Mouse (Mus musculus) intestine, embryonic 16.5 days (tissue): Measurements from ENCODE around the gene Upk1b. TPM values are rescaled to one million over a fixed set of nuclear protein-coding genes. Genes with fewer than 3 reads are reported as not detected.

ENCODE experiments used
- ATAC-seq: fragments of 200-750 bp; cut with Nextera tagmentation; 2 replicates; pipeline ENCODE4 v1.8.0; 2017; ENCODE audit warnings: moderate TSS enrichment, moderate library complexity
- H3K27ac ChIP-seq: fragments of 300-500 bp; sonication (generic); 2 replicates; pipeline ENCODE4 v1.5.1; 2014; ENCODE audit warnings: mild to moderate bottlenecking, low read length
- H3K27me3 ChIP-seq: fragments of 300-500 bp; sonication (generic); replicated peaks from 2 replicates; pipeline ENCODE4 v1.6.1; 2014; ENCODE audit warnings: low read length, control low read depth, mixed read lengths; ENCODE audit not compliant: control insufficient read depth, insufficient read depth
- H3K36me3 ChIP-seq: fragments of 300-500 bp; sonication (generic); 2 replicates; pipeline ENCODE4 v1.6.1; 2014; ENCODE audit warnings: low read length, control low read depth; ENCODE audit not compliant: control insufficient read depth, insufficient read depth
- H3K4me1 ChIP-seq: fragments of 300-500 bp; sonication (generic); 2 replicates; pipeline ENCODE4 v1.6.1; 2014; ENCODE audit warnings: low read length, control low read depth, mixed read lengths; ENCODE audit not compliant: control insufficient read depth, insufficient read depth
- H3K4me2 ChIP-seq: fragments of 300-500 bp; sonication (generic); 2 replicates; pipeline ENCODE4 v1.6.1; 2014; ENCODE audit warnings: low read depth, low read length, control low read depth
- H3K4me3 ChIP-seq: fragments of 300-500 bp; sonication (generic); 2 replicates; pipeline ENCODE4 v1.5.1; 2014; ENCODE audit warnings: mild to moderate bottlenecking, low read length
- H3K9ac ChIP-seq: fragments of 300-500 bp; sonication (generic); 2 replicates; pipeline ENCODE4 v1.6.1; 2014; ENCODE audit warnings: low read depth, low read length
- H3K9me3 ChIP-seq: fragments of 300-500 bp; sonication (generic); 2 replicates; pipeline ENCODE4 v1.6.1; 2016; ENCODE audit warnings: low read length, control low read depth; ENCODE audit not compliant: control insufficient read depth
- WGBS: fragments of 180-500 bp; shearing (Covaris S2); extraction: QIAGEN DNeasy Blood & Tissue Kit; methylation state at CpG from one replicate; pipeline ENCODE4 v1.1.7; 2014; 5-methylcytosine and 5-hydroxymethylcytosine counted together
- polyA plus RNA-seq: library from polyadenylated mRNA; unstranded; fragments of >200 nt; fragmentation: Nextera tagmentation; extraction: Ambion mirVana; gene quantifications from 2 replicates; pipeline ENCODE4 v1.2.1, GENCODE M21; 2015

Upk1b gene
- polyA plus RNA-seq, 1 experiment from 2014 or later = 13.6 TPM

GRCm38 (mm10) chr16:38756572-38756971, 43.6 kb downstream of the Upk1b start:
- H3K27me3 ChIP-seq = no peaks in the 10 kb centered on the region
- H3K4me3 ChIP-seq = no peak overlapping the region
- H3K4me2 ChIP-seq = no peak overlapping the region
- ATAC-seq = 0 out of 2 replicates have a peak, but pooled peaks have one; percentile 34
- H3K9me3 ChIP-seq = no peaks in the 10 kb centered on the region
- no peak overlapping the region; the same call in 1 of the 2 replicates for H3K27ac ChIP-seq
- WGBS = 59% methylated on average over 4 of the region's 4 CpGs
- no peak overlapping the region for H3K9ac ChIP-seq
- H3K4me1 ChIP-seq = peaks cover 2% of the 10 kb centered on the region; the same call in 1 of the 2 replicates
- 0 out of 2 replicates have a peak, but pooled peaks cover 2% of the 10 kb centered on the region for H3K36me3 ChIP-seq

DNA sequence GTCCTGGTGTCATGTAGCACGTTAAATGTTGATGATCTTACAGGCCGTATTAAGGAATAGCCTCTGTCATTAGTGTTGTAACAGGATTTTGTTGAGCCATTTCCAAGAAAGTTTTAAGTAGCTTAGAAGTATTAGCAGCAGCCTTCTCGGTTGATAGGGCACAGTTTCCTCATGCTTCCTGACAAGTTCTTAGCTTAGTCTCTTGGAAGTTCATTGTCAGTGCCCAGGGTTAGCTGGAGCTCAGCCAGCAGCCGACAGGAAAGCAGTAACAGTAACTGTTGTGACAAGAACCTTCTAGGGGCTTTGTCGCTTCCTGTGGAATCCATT, 44.0 kb downstream of the Upk1b start:
- H3K27me3 ChIP-seq = no peaks in the 10 kb centered on the region
- H3K27ac ChIP-seq = peak overlapping the region; percentile 36; the same call in 1 of the 2 replicates
- H3K9ac ChIP-seq = no peak overlapping the region
- ATAC-seq = no peak
- 41% methylated on average over 5 of the region's 5 CpGs for WGBS
- peaks cover 2% of the 10 kb centered on the region; the same call in 1 of the 2 replicates for H3K4me1 ChIP-seq
- 0 out of 2 replicates have a peak, but pooled peaks cover 2% of the 10 kb centered on the region for H3K36me3 ChIP-seq
- no peak overlapping the region for H3K4me2 ChIP-seq
- no peak overlapping the region for H3K4me3 ChIP-seq
- no peaks in the 10 kb centered on the region for H3K9me3 ChIP-seq

GRCm38 (mm10) chr16:38755452-38756176, 44.5 kb downstream of the Upk1b start:
- Histone ChIP-seq H3K36me3 (0 out of 2 replicates have a peak, but pooled peaks cover 2% of the 10 kb centered on the region), H3K27ac (peak overlapping the region; percentile 36; the same call in 1 of the 2 replicates), H3K9ac (no peak overlapping the region), H3K4me2 (no peak overlapping the region), H3K4me1 (peaks cover 2% of the 10 kb centered on the region; the same call in 1 of the 2 replicates), H3K27me3 (no peaks in the 10 kb centered on the region), H3K9me3 (no peaks in the 10 kb centered on the region), H3K4me3 (no peak overlapping the region)
- no peak for ATAC-seq
- WGBS = 53% methylated on average over 7 of the region's 7 CpGs

DNA sequence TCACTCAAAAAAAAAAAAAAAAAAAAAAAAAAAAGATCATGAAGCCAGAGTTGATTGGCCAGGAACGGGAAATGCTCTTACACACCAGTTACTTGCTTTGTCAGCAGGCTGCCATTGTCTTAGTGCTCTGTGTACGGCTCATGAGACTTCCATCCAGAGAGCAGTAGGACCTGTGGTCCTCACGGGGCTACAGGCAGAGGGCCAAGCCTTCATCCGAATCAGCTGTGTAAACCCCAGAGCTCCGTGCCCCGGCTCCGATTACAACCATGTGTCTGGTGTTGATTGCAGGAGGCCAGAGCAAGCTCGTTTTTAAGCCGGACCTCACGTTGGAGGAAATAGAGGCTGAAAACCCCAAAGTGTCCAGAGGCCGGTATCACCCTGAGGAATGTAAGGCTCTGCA, 46.5 kb downstream of the Upk1b start:
- no peaks in the 10 kb centered on the region for H3K9me3 ChIP-seq
- H3K4me3 ChIP-seq = no peak overlapping the region
- H3K36me3 ChIP-seq = 0 out of 2 replicates have a peak, but pooled peaks cover 2% of the 10 kb centered on the region
- no peak overlapping the region for H3K9ac ChIP-seq
- no peak overlapping the region for H3K4me2 ChIP-seq
- 64% methylated on average over 11 of the region's 11 CpGs for WGBS
- H3K4me1 ChIP-seq = peaks cover 2% of the 10 kb centered on the region; the same call in 1 of the 2 replicates
- H3K27ac ChIP-seq = no peak overlapping the region
- no peaks in the 10 kb centered on the region for H3K27me3 ChIP-seq
- no peak for ATAC-seq

DNA sequence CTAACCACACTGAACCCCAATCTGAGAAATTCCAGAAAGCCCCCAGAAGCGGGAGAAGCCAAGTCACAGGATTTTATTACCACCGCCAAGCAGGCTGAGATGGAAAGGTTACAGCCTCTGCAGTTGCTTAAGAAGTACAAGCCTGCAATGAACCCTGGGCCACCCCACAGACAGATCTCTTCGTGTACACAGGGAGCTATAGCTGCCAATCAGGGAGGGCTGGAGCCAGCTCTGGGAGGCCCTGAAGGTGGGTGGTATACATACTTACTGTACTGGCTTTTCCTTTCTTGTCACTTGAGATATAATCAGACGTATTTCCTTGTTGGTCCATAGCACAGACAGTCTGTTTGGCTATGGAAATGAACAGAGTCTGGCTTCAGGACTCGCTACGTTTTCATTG, 49.3 kb downstream of the Upk1b start:
- H3K4me2 ChIP-seq = no peak overlapping the region
- peak; percentile 74 for ATAC-seq
- WGBS = 48% methylated on average over 6 of the region's 6 CpGs
- H3K27me3 ChIP-seq = no peaks in the 10 kb centered on the region
- 0 out of 2 replicates have a peak, but pooled peaks cover 2% of the 10 kb centered on the region for H3K4me1 ChIP-seq
- H3K4me3 ChIP-seq = no peak overlapping the region
- H3K9ac ChIP-seq = no peak overlapping the region
- H3K9me3 ChIP-seq = no peaks in the 10 kb centered on the region
- H3K36me3 ChIP-seq = no peaks in the 10 kb centered on the region
- no peak overlapping the region for H3K27ac ChIP-seq

- no peaks in the 10 kb centered on the region for H3K36me3 ChIP-seq
- peaks cover 11% of the 10 kb centered on the region; the same call in 1 of the 2 replicates for H3K4me1 ChIP-seq
- no peak overlapping the region for H3K9ac ChIP-seq
- no peak overlapping the region for H3K4me2 ChIP-seq
- H3K9me3 ChIP-seq = no peaks in the 10 kb centered on the region
- no peaks in the 10 kb centered on the region for H3K27me3 ChIP-seq
- 92% methylated on average over 10 of the region's 10 CpGs for WGBS
- H3K27ac ChIP-seq = no peak overlapping the region
- no peak overlapping the region for H3K4me3 ChIP-seq
- no peak for ATAC-seq
These were observed 56.0 kb downstream of the Upk1b start for GRCm38 (mm10) chr16:38743941-38744673.

DNA sequence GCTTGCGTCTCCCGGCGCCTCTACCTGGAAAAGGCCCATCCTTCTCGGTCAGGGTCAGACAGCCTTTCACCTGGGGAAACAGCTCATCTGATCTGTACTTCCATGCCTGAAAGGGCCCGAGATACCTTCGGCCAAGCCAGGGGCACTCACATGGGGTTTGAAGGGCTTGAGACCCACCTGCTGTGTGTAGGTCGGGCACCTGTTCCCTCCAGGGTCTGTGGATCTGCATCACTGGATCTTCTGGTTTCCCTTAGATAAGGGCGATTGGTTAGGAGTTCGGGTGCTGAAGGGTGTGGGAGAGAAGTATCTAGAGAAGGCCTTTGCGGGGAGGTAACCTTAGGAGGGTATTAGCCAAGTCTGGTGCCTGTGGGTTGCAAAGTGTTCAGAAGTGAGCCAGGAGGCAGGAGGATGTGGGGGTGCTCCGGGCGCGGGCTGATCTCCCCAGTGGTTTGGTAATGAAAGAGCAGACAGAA, 57.4 kb downstream of the Upk1b start:
- H3K4me2 ChIP-seq = peak overlapping the region; percentile 94
- H3K36me3 ChIP-seq = no peaks in the 10 kb centered on the region
- H3K27ac ChIP-seq = peak overlapping the region; percentile 84
- peak overlapping the region; percentile 80 for H3K4me3 ChIP-seq
- ATAC-seq = no peak; the same call in none of the 2 replicates
- no peaks in the 10 kb centered on the region for H3K27me3 ChIP-seq
- under 1% methylated on average over 13 of the region's 13 CpGs for WGBS
- peaks cover 11% of the 10 kb centered on the region; the same call in 1 of the 2 replicates for H3K4me1 ChIP-seq
- H3K9me3 ChIP-seq = no peaks in the 10 kb centered on the region
- H3K9ac ChIP-seq = peak overlapping the region; percentile 86

DNA sequence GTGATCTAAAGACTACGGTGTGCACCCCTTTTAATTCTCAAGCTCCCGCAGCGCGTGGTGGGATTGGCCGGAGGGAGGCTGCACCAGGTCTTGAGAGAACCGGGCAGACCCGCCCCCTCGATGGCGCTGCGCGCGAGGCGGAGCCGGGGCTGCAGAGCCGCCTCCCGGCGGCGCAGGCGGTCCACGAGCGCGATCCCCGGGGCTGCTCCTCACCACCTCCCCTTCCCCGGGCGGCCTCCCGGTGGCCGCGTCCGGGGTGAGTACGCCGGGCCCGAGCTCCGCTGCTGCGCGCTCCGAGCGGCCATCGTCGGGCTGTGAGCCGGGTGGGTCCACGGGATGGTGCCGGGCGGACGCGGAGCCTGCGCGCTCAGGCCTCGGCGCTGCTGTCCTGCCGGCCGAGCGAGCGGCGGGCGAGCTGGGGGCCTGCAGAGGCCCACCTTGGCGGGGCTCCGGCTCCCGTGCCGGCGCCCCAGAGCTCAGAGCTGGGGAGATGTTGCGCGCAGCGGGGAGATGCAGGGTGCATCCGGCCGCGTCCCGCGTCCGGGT, 57.9 kb downstream of the Upk1b start, which contains the start of gene B4galt4:
Gene B4galt4 (plus strand): TSS at position 152 of the 546 bp plus-strand sequence.
- peak within 1 kb of the TSS; percentile 94 for H3K4me2 ChIP-seq
- peak within 1 kb of the TSS; percentile 80 for H3K4me3 ChIP-seq
- peaks cover 11% of the 10 kb centered on the region; the same call in 1 of the 2 replicates for H3K4me1 ChIP-seq
- no peaks in the 10 kb centered on the region for H3K27me3 ChIP-seq
- under 1% methylated on average over 68 of the region's 69 CpGs for WGBS
- no peaks in the 10 kb centered on the region for H3K9me3 ChIP-seq
- peak within 1 kb of the TSS; percentile 84 for H3K27ac ChIP-seq
- peak; percentile 96 for ATAC-seq
- H3K36me3 ChIP-seq = no peaks in the 10 kb centered on the region
- H3K9ac ChIP-seq = peak within 1 kb of the TSS; percentile 86
